Mouse (Mus musculus) lung, embryonic 15.5 days (tissue): ENCODE measurements around the gene Alpl. TPM values are rescaled to one million over a fixed set of nuclear protein-coding genes. Genes with fewer than 3 reads are reported as not detected.

Experiments used
- ATAC-seq: fragments of 200-750 bp; cut with Nextera tagmentation; 2 replicates; pipeline ENCODE4 v1.8.0; 2017; ENCODE audit warnings: moderate number of reproducible peaks, borderline replicate concordance; ENCODE audit not compliant: low FRiP score, low TSS enrichment; ENCODE audit errors: extremely low read depth
- H3K27ac ChIP-seq: fragments of 300-500 bp; sonication (generic); 2 replicates; pipeline ENCODE4 v1.5.1; 2015; ENCODE audit warnings: moderate library complexity, mild to moderate bottlenecking, inconsistent platforms
- H3K27me3 ChIP-seq: fragments of 300-500 bp; sonication (generic); 2 replicates; pipeline ENCODE4 v1.6.1; 2015; ENCODE audit warnings: inconsistent platforms
- H3K36me3 ChIP-seq: fragments of 300-500 bp; sonication (generic); 2 replicates; pipeline ENCODE4 v1.6.1; 2015; ENCODE audit warnings: inconsistent platforms
- H3K4me1 ChIP-seq: fragments of 300-500 bp; sonication (generic); 2 replicates; pipeline ENCODE4 v1.6.1; 2015; ENCODE audit warnings: inconsistent platforms
- H3K4me2 ChIP-seq: fragments of 300-500 bp; sonication (generic); 2 replicates; pipeline ENCODE4 v1.6.1; 2015; ENCODE audit warnings: inconsistent platforms, mild to moderate bottlenecking, moderate library complexity
- H3K4me3 ChIP-seq: fragments of 300-500 bp; sonication (generic); 2 replicates; pipeline ENCODE4 v1.5.1; 2015; ENCODE audit warnings: mild to moderate bottlenecking, inconsistent platforms
- H3K9ac ChIP-seq: fragments of 300-500 bp; sonication (generic); 2 replicates; pipeline ENCODE4 v1.6.1; 2015; ENCODE audit warnings: inconsistent platforms
- H3K9me3 ChIP-seq: fragments of 300-500 bp; sonication (generic); 2 replicates; pipeline ENCODE4 v1.6.1; 2016; ENCODE audit warnings: inconsistent platforms
- WGBS: fragments of 180-500 bp; shearing (Covaris S2); methylation state at CpG from one replicate; pipeline ENCODE4 v1.1.7; 2015; 5-methylcytosine and 5-hydroxymethylcytosine counted together
- polyA plus RNA-seq: library from polyadenylated mRNA; unstranded; fragments of >200 nt; fragmentation: Nextera tagmentation; extraction: Ambion mirVana; gene quantifications from 2 replicates; pipeline ENCODE4 v1.2.1, GENCODE M21; 2015

Gene Alpl
- polyA plus RNA-seq, 1 experiment from 2014 or later: 4.2 TPM

GRCm38 (mm10) chr4:137704561-137704960 is 91.6 kb downstream of the Alpl start:
- Histone ChIP-seq H3K9me3 (no peaks in the 10 kb centered on the region), H3K27me3 (peaks cover 28% of the 10 kb centered on the region; the same call in 1 of the 2 replicates)
- 84% methylated on average over 2 of the region's 2 CpGs for WGBS

GRCm38 (mm10) chr4:137703077-137703476 is 93.1 kb downstream of the Alpl start:
- peaks cover 14% of the 10 kb centered on the region; the same call in 1 of the 2 replicates for H3K27me3 ChIP-seq
- H3K4me1 ChIP-seq: peaks cover 48% of the 10 kb centered on the region
- no peak overlapping the region for H3K4me3 ChIP-seq
- no peak overlapping the region for H3K9ac ChIP-seq
- H3K9me3 ChIP-seq: no peaks in the 10 kb centered on the region
- ATAC-seq: no peak
- WGBS: 81% methylated on average over 5 of the region's 5 CpGs
- H3K27ac ChIP-seq: no peak overlapping the region
- H3K4me2 ChIP-seq: no peak overlapping the region
- no peaks in the 10 kb centered on the region for H3K36me3 ChIP-seq

More at GRCm38 (mm10) chr4:137704561-137704960, 91.6 kb downstream of the Alpl start:
- Histone ChIP-seq H3K4me2 (no peak overlapping the region), H3K36me3 (no peaks in the 10 kb centered on the region), H3K4me3 (no peak overlapping the region), H3K9ac (no peak overlapping the region), H3K27ac (no peak overlapping the region), H3K4me1 (peaks cover 39% of the 10 kb centered on the region)
- no peak for ATAC-seq

- WGBS: 40% methylated on average over 6 of the region's 6 CpGs
- Histone ChIP-seq H3K27me3 (0 out of 2 replicates have a peak, but pooled peaks cover under 1% of the 10 kb centered on the region), H3K4me3 (no peak overlapping the region), H3K9me3 (no peaks in the 10 kb centered on the region), H3K36me3 (no peaks in the 10 kb centered on the region), H3K27ac (no peak overlapping the region), H3K4me1 (peaks cover 49% of the 10 kb centered on the region), H3K4me2 (no peak overlapping the region), H3K9ac (no peak overlapping the region)
- ATAC-seq: no peak
These were observed 95.2 kb downstream of the Alpl start for GRCm38 (mm10) chr4:137700960-137701359.

GRCm38 (mm10) chr4:137699264-137700211 is 96.6 kb downstream of the Alpl start:
- H3K9me3 ChIP-seq: no peaks in the 10 kb centered on the region
- no peak overlapping the region for H3K9ac ChIP-seq
- peaks cover 46% of the 10 kb centered on the region for H3K4me1 ChIP-seq
- no peaks in the 10 kb centered on the region for H3K36me3 ChIP-seq
- no peak overlapping the region for H3K4me3 ChIP-seq
- WGBS: 27% methylated on average over 21 of the region's 21 CpGs
- ATAC-seq: no peak
- H3K27me3 ChIP-seq: no peaks in the 10 kb centered on the region
- peak overlapping the region; percentile 94 for H3K27ac ChIP-seq
- H3K4me2 ChIP-seq: no peak overlapping the region

GRCm38 (mm10) chr4:137698076-137698985 is 97.9 kb downstream of the Alpl start:
- no peak overlapping the region for H3K4me3 ChIP-seq
- H3K4me2 ChIP-seq: no peak overlapping the region
- H3K9ac ChIP-seq: no peak overlapping the region
- H3K9me3 ChIP-seq: no peaks in the 10 kb centered on the region
- H3K36me3 ChIP-seq: no peaks in the 10 kb centered on the region
- ATAC-seq: peak; percentile 74
- 42% methylated on average over 7 of the region's 7 CpGs for WGBS
- H3K27me3 ChIP-seq: no peaks in the 10 kb centered on the region
- peak overlapping the region; percentile 94 for H3K27ac ChIP-seq
- H3K4me1 ChIP-seq: peaks cover 46% of the 10 kb centered on the region

- ATAC-seq: no peak
These were observed 98.9 kb downstream of the Alpl start for GRCm38 (mm10) chr4:137697156-137697885.

GRCm38 (mm10) chr4:137695900-137696299 is 100.3 kb downstream of the Alpl start:
- Histone ChIP-seq H3K27me3 (no peaks in the 10 kb centered on the region), H3K9me3 (no peaks in the 10 kb centered on the region), H3K9ac (no peak overlapping the region), H3K36me3 (no peaks in the 10 kb centered on the region), H3K4me1 (peaks cover 46% of the 10 kb centered on the region), H3K4me3 (no peak overlapping the region), H3K4me2 (no peak overlapping the region), H3K27ac (peak overlapping the region; percentile 2; the same call in 1 of the 2 replicates)
- no peak for ATAC-seq
- WGBS: 7% methylated on average over 4 of the region's 4 CpGs

More at GRCm38 (mm10) chr4:137697156-137697885, 98.9 kb downstream of the Alpl start:
- no peaks in the 10 kb centered on the region for H3K36me3 ChIP-seq
- WGBS: 52% methylated on average over 13 of the region's 13 CpGs
- peaks cover 46% of the 10 kb centered on the region for H3K4me1 ChIP-seq
- H3K9ac ChIP-seq: no peak overlapping the region
- no peaks in the 10 kb centered on the region for H3K27me3 ChIP-seq
- H3K4me3 ChIP-seq: no peak overlapping the region
- H3K4me2 ChIP-seq: no peak overlapping the region
- no peaks in the 10 kb centered on the region for H3K9me3 ChIP-seq
- H3K27ac ChIP-seq: peak overlapping the region; percentile 94

GRCm38 (mm10) chr4:137695300-137695699 is 100.9 kb downstream of the Alpl start:
- H3K4me3 ChIP-seq: no peak overlapping the region
- no peaks in the 10 kb centered on the region for H3K27me3 ChIP-seq
- H3K4me1 ChIP-seq: peaks cover 46% of the 10 kb centered on the region
- no peak overlapping the region for H3K9ac ChIP-seq
- H3K36me3 ChIP-seq: no peaks in the 10 kb centered on the region
- no peak overlapping the region for H3K4me2 ChIP-seq
- no peaks in the 10 kb centered on the region for H3K9me3 ChIP-seq
- ATAC-seq: no peak
- H3K27ac ChIP-seq: peak overlapping the region; percentile 2; the same call in 1 of the 2 replicates
- 57% methylated on average over 8 of the region's 8 CpGs for WGBS

GRCm38 (mm10) chr4:137692107-137692902 is 103.9 kb downstream of the Alpl start:
- Histone ChIP-seq H3K4me3 (no peak overlapping the region), H3K27me3 (no peaks in the 10 kb centered on the region), H3K27ac (no peak overlapping the region), H3K36me3 (no peaks in the 10 kb centered on the region), H3K9me3 (no peaks in the 10 kb centered on the region), H3K4me1 (peaks cover 17% of the 10 kb centered on the region), H3K9ac (no peak overlapping the region), H3K4me2 (no peak overlapping the region)
- ATAC-seq: no peak
- WGBS: 68% methylated on average over 10 of the region's 10 CpGs
